Mouse (Mus musculus) CH12.LX (cell line): ENCODE measurements around the gene Mrs2. TPM values are rescaled to one million over a fixed set of nuclear protein-coding genes. Genes with fewer than 3 reads are reported as not detected.

ENCODE experiments used
- DNase-seq: peaks from one replicate; pipeline ENCODE4 v3.0.0-alpha.2; 2013; ENCODE audit errors: extremely low read depth
- H3K27ac ChIP-seq: 2 replicates; pipeline ENCODE4 v1.5.1; 2012; ENCODE audit warnings: low read depth, mild to moderate bottlenecking, control low read depth, moderate library complexity; ENCODE audit not compliant: insufficient read depth
- H3K27me3 ChIP-seq: replicated peaks from 2 replicates; pipeline ENCODE3; 2012; ENCODE audit warnings: inconsistent platforms
- H3K36me3 ChIP-seq, 2 experiments: replicated peaks in 1 of 2; 2 replicates each; pipeline versions ENCODE3 to v1.6.1; 2012; ENCODE audit warnings: inconsistent platforms in 1 of 2, low read length in 1 of 2, mild to moderate bottlenecking in 1 of 2, mixed read lengths in 1 of 2, moderate library complexity in 1 of 2; ENCODE audit not compliant: control insufficient read depth in 1 of 2, insufficient read depth in 1 of 2
- H3K4me1 ChIP-seq, 2 experiments: 2 replicates each; pipeline ENCODE4 v1.6.1; 2012; ENCODE audit warnings: inconsistent platforms in 1 of 2, moderate library complexity in 1 of 2; ENCODE audit not compliant: insufficient read depth in 2 of 2, control insufficient read depth in 1 of 2
- H3K4me2 ChIP-seq: 2 replicates; pipeline ENCODE4 v1.6.1; 2012; ENCODE audit warnings: low read depth, mild to moderate bottlenecking, control low read depth; ENCODE audit not compliant: poor library complexity, insufficient read depth, severe bottlenecking
- H3K4me3 ChIP-seq, 3 experiments: fragments of 150-350 bp in 1 of 3; sonication (generic) in 1 of 3; replicated peaks in 1 of 3; 2 replicates each; pipeline versions ENCODE3 to v1.5.1; 2011 to 2012; ENCODE audit warnings: low read depth in 2 of 3, low read length in 2 of 3, mild to moderate bottlenecking in 2 of 3, moderate library complexity in 2 of 3, control low read depth in 1 of 3, improper control_type of control experiment in 1 of 3, inconsistent platforms in 1 of 3, mixed read lengths in 1 of 3; ENCODE audit not compliant: poor library complexity in 1 of 3
- H3K79me2 ChIP-seq: replicated peaks from 2 replicates; pipeline ENCODE4 v1.6.1; 2012; ENCODE audit warnings: mild to moderate bottlenecking, moderate library complexity; ENCODE audit not compliant: control insufficient read depth, poor library complexity, insufficient read depth, severe bottlenecking; ENCODE audit errors: extremely low read depth
- H3K9ac ChIP-seq: 2 replicates; pipeline ENCODE4 v1.6.1; 2012; ENCODE audit warnings: low read depth, mild to moderate bottlenecking, control low read depth, moderate library complexity; ENCODE audit not compliant: insufficient read depth
- H3K9me3 ChIP-seq: replicated peaks from 2 replicates; pipeline ENCODE3; 2012; ENCODE audit warnings: low read length, inconsistent platforms, mixed read lengths
- CHD2 ChIP-seq: IDR thresholded peaks from 2 replicates; pipeline ENCODE4 v1.6.1; 2011; ENCODE audit warnings: low read length, improper control_type of control experiment
- CTCF ChIP-seq, 2 experiments: IDR thresholded peaks in 1 of 2; conservative IDR thresholded peaks in 1 of 2; 2 replicates each; pipeline ENCODE4 v1.5.1; 2011 to 2012; ENCODE audit warnings: low read depth in 2 of 2, low read length in 2 of 2, improper control_type of control experiment in 1 of 2, inconsistent platforms in 1 of 2, mild to moderate bottlenecking in 1 of 2, moderate library complexity in 1 of 2
- E2F4 ChIP-seq: IDR thresholded peaks from 2 replicates; pipeline ENCODE4 v1.6.1; 2011; ENCODE audit warnings: low read depth, low read length, improper control_type of control experiment; ENCODE audit not compliant: insufficient replicate concordance
- ELF1 ChIP-seq: IDR thresholded peaks from 2 replicates; pipeline ENCODE4 v1.6.1; 2014; ENCODE audit warnings: low read depth, mild to moderate bottlenecking, inconsistent platforms, low read length, improper control_type of control experiment
- EP300 ChIP-seq: IDR thresholded peaks from 2 replicates; pipeline ENCODE4 v1.6.1; 2011; ENCODE audit warnings: low read length, improper control_type of control experiment
- GABPA ChIP-seq: IDR thresholded peaks from 2 replicates; pipeline ENCODE4 v1.6.1; 2012; ENCODE audit warnings: low read depth, low read length, improper control_type of control experiment, inconsistent platforms; ENCODE audit not compliant: insufficient replicate concordance
- MAFK ChIP-seq: IDR thresholded peaks from 2 replicates; pipeline ENCODE4 v1.6.1; 2011; ENCODE audit warnings: low read length, improper control_type of control experiment; ENCODE audit not compliant: insufficient replicate concordance
- MEF2A ChIP-seq: IDR thresholded peaks from 2 replicates; pipeline ENCODE4 v1.6.1; 2014; ENCODE audit warnings: low read depth, mild to moderate bottlenecking, inconsistent platforms, low read length, improper control_type of control experiment, borderline replicate concordance
- NELFE ChIP-seq: IDR thresholded peaks from 2 replicates; pipeline ENCODE4 v1.6.1; 2011; ENCODE audit warnings: low read depth, low read length, improper control_type of control experiment
- PAX5 ChIP-seq: IDR thresholded peaks from 2 replicates; pipeline ENCODE4 v1.6.1; 2012; ENCODE audit warnings: low read length, inconsistent platforms, mixed read lengths
- POLR2AphosphoS2 ChIP-seq: IDR thresholded peaks from 2 replicates; pipeline ENCODE4 v1.6.1; 2011; ENCODE audit warnings: low read depth, low read length, improper control_type of control experiment
- SMC3 ChIP-seq: IDR thresholded peaks from 2 replicates; pipeline ENCODE4 v1.6.1; 2011; ENCODE audit warnings: low read depth, low read length, improper control_type of control experiment
- TBP ChIP-seq: conservative IDR thresholded peaks from 2 replicates; pipeline ENCODE4 v1.6.1; 2011; ENCODE audit warnings: low read depth, low read length, improper control_type of control experiment
- UBTF ChIP-seq: IDR thresholded peaks from 2 replicates; pipeline ENCODE4 v1.6.1; 2012; ENCODE audit warnings: low read depth, mild to moderate bottlenecking, inconsistent platforms, low read length, improper control_type of control experiment, moderate library complexity
- USF1 ChIP-seq: IDR thresholded peaks from 2 replicates; pipeline ENCODE4 v1.6.1; 2014; ENCODE audit warnings: low read depth, mild to moderate bottlenecking, inconsistent platforms, low read length, improper control_type of control experiment
- ZKSCAN1 ChIP-seq: IDR thresholded peaks from 2 replicates; pipeline ENCODE4 v1.6.1; 2012; ENCODE audit warnings: low read depth, inconsistent platforms, low read length, improper control_type of control experiment, borderline replicate concordance
- ZMIZ1 ChIP-seq: IDR thresholded peaks from 2 replicates; pipeline ENCODE4 v1.6.1; 2012; ENCODE audit warnings: low read depth, mild to moderate bottlenecking, inconsistent platforms, low read length, improper control_type of control experiment
- ZNF384 ChIP-seq: IDR thresholded peaks from 2 replicates; pipeline ENCODE4 v1.6.1; 2012; ENCODE audit warnings: low read depth, low read length, improper control_type of control experiment, inconsistent platforms
- dilution Hi-C: fragments of 300-500 bp; cut with MboI; formaldehyde crosslinking; loops from 2 replicates; pipeline ENCODE4 v1.14.3; 2020; ENCODE audit warnings: low sequenced_read_pairs; ENCODE audit not compliant: extremely low pct_unique_long_range_greater_than_20kb, extremely low pct_ligation_motif_present
- in situ Hi-C: fragments of 300-500 bp; cut with MboI; formaldehyde crosslinking; loops from 3 replicates; pipeline ENCODE4 v1.14.3; 2019; ENCODE audit warnings: low sequenced_read_pairs, low pct_ligation_motif_present, low pct_unique_long_range_greater_than_20kb, mixed read lengths
- polyA plus RNA-seq: library from polyadenylated mRNA; unstranded; fragments of >175 nt; gene quantifications from 2 replicates; pipeline ENCODE4 v1.2.1, GENCODE M21; 2012; ENCODE audit warnings: low read depth; ENCODE audit not compliant: insufficient read length
- total RNA-seq, 2 experiments: library from RNA; depleted of rRNA; stranded (reverse); fragments of 300-350 nt in 1 of 2; fragments of >200 nt in 1 of 2; gene quantifications; 2 replicates each; pipeline ENCODE4 v1.2.3; 2012 to 2014

Gene Mrs2
- total and polyA plus RNA-seq, 3 experiments = 12.1 to 29.5 (median 12.6) TPM

GRCm38 (mm10) chr13:25069765-25070164 is 49.6 kb upstream of the Mrs2 start:
- Histone ChIP-seq H3K4me1 (no peaks in the 10 kb centered on the region), H3K79me2 (no peaks in the 10 kb centered on the region), H3K4me2 (no peak overlapping the region), H3K27ac (no peak overlapping the region), H3K9ac (no peak overlapping the region), H3K9me3 (peaks cover 4% of the 10 kb centered on the region), H3K27me3 (no peaks in the 10 kb centered on the region), H3K4me3 (no peak overlapping the region), H3K36me3 (no peaks in the 10 kb centered on the region)
- dilution Hi-C loops = no loop called here
- in situ Hi-C loops = no loop called here
- no peak for DNase-seq
- TF ChIP-seq GABPA (no peak), PAX5 (no peak), ELF1 (no peak), TBP (no peak), CHD2 (no peak), MEF2A (no peak), SMC3 (no peak), ZNF384 (no peak), UBTF (no peak), ZKSCAN1 (no peak), POLR2AphosphoS2 (no peak)

GRCm38 (mm10) chr13:25067183-25067582 is 47.0 kb upstream of the Mrs2 start:
- Histone ChIP-seq H3K79me2 (no peaks in the 10 kb centered on the region), H3K27me3 (no peaks in the 10 kb centered on the region), H3K4me1 (no peaks in the 10 kb centered on the region), H3K36me3 (no peaks in the 10 kb centered on the region), H3K4me3 (no peak overlapping the region), H3K4me2 (no peak overlapping the region), H3K9me3 (no peaks in the 10 kb centered on the region), H3K27ac (no peak overlapping the region), H3K9ac (no peak overlapping the region)
- dilution Hi-C loops (no loop called here), in situ Hi-C loops (no loop called here)
- DNase-seq = no peak
- TF ChIP-seq CTCF (conservative IDR thresholded peaks at IDR 0.05 in 1 of 2, IDR thresholded peaks at IDR 0.05 in 1 of 2; ENCODE audit: low read depth in 2 of 2, low read length in 2 of 2) (no peak), ZMIZ1 (no peak), ZNF384 (no peak), CHD2 (no peak), ZKSCAN1 (no peak), E2F4 (no peak), EP300 (no peak), ELF1 (no peak), NELFE (no peak), USF1 (no peak), MAFK (no peak)
